17 mouse cellular contexts compared by ENCODE assay signal in the genomic region with DNA sequence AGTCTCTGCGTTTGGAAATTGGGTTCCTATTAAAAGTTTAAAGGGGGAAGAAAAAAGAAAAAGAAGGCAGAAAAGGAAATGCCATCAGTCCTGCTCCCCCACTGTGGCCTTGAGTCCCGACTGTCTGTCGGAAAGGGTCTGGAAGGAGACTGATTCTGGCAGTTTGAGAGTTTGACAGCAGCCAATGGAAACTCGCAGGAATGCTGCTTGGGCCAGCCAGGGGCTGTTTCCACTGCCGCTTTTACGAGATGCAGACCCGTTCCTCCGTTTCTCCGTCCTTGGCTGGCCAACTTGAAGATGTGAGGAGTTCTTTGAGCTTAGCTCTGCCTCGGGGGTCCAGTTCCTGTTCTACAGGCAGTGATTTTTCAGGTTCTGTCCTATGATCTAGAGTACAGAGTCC. TPM values are rescaled to one million over a fixed set of nuclear protein-coding genes. Genes with fewer than 3 reads are reported as not detected.
A peak's percentile ranks its signal among the peaks of the same experiment; 100 is the strongest.
DNase-seq lines count a peak whose midpoint lies in the region; ATAC-seq and TF ChIP-seq lines count a peak whose summit lies in the region.
"Had no signal": no experiment of that assay in that cellular context is flagged by ENCODE, and none has a peak within 500 bp of the region (broad histone marks: within the 10 kb centered on the region; RNA-seq: fewer than 3 reads in every experiment).

No protein-coding gene starts in this region.

- H3K4me1 ChIP-seq in intestine, embryonic 14.5 days (replicated peaks; ENCODE audit: control insufficient read depth, insufficient read depth, low read length) = peaks cover 13% of the 10 kb centered on the region; the same call in 1 of the 2 replicates
- peaks cover 9% of the 10 kb centered on the region; the same call in 1 of the 2 replicates for H3K4me1 ChIP-seq in intestine, embryonic 16.5 days (ENCODE audit: control insufficient read depth, insufficient read depth, low read length)
- peaks cover 78% of the 10 kb centered on the region for H3K4me1 ChIP-seq in embryonic facial prominence, embryonic 10.5 days
- peaks cover 91% of the 10 kb centered on the region for H3K4me1 ChIP-seq in limb, embryonic 12.5 days (replicated peaks)

- no peak for TF ChIP-seq CTCF in gastrocnemius, adult 2 months (IDR thresholded peaks at IDR 0.05)

- WGBS in intestine, embryonic 14.5 days = 49% methylated on average over 10 of the region's 10 CpGs
- 59% methylated on average over 10 of the region's 10 CpGs for WGBS in intestine, embryonic 16.5 days
- 65% methylated on average over 10 of the region's 10 CpGs for WGBS in embryonic facial prominence, embryonic 10.5 days
- 13% methylated on average over 10 of the region's 10 CpGs for WGBS in limb, embryonic 12.5 days

- H3K36me3 ChIP-seq in intestine, embryonic 14.5 days (ENCODE audit: control insufficient read depth, insufficient read depth, low read length) = no peaks in the 10 kb centered on the region
- no peaks in the 10 kb centered on the region for H3K36me3 ChIP-seq in intestine, embryonic 16.5 days (ENCODE audit: control insufficient read depth, insufficient read depth, low read length)
- H3K36me3 ChIP-seq in embryonic facial prominence, embryonic 10.5 days (replicated peaks) = peaks cover 11% of the 10 kb centered on the region; the same call in 1 of the 2 replicates
- 0 out of 2 replicates have a peak, but pooled peaks cover 4% of the 10 kb centered on the region for H3K36me3 ChIP-seq in limb, embryonic 12.5 days
- H3K36me3 ChIP-seq: neural tube, embryonic 15.5 days had no signal

- peak; percentile 40 for DNase-seq in gastrocnemius, adult 2 months
- no peak for DNase-seq in gastrocnemius, postnatal 14 days
- no peak for DNase-seq in intestine, embryonic 14.5 days (ENCODE audit: low spot score)
- no peak for DNase-seq in embryonic facial prominence, embryonic 10.5 days (ENCODE audit: low spot score)
- no peak for DNase-seq in layer of hippocampus, postnatal 14 days (ENCODE audit: low spot score in 2 of 2)
- no peak for DNase-seq in left cerebral cortex, adult 11 months (ENCODE audit: low spot score)
- DNase-seq: cerebellum, adult 9-11 months; midbrain, embryonic 14.5 days; right cerebral cortex, postnatal 4 days had no signal

- no peak overlapping the region for H3K4me3 ChIP-seq in gastrocnemius, adult 2 months
- no peak overlapping the region for H3K4me3 ChIP-seq in intestine, embryonic 14.5 days (ENCODE audit: low read depth, low read length)
- no peak overlapping the region for H3K4me3 ChIP-seq in intestine, embryonic 16.5 days (ENCODE audit: low read length)
- H3K4me3 ChIP-seq in embryonic facial prominence, embryonic 10.5 days = no peak overlapping the region
- H3K4me3 ChIP-seq in limb, embryonic 12.5 days (replicated peaks) = no peak overlapping the region
- H3K4me3 ChIP-seq: layer of hippocampus, adult 2 months; myocyte; neural tube, embryonic 15.5 days had no signal

- no peak overlapping the region for H3K9ac ChIP-seq in intestine, embryonic 14.5 days (ENCODE audit: low read length)
- H3K9ac ChIP-seq in intestine, embryonic 16.5 days (ENCODE audit: low read depth, low read length) = no peak overlapping the region
- H3K9ac ChIP-seq in limb, embryonic 12.5 days (replicated peaks) = no peak overlapping the region
- H3K9ac ChIP-seq: liver, embryonic 14.5 days; neural tube, embryonic 15.5 days had no signal

- ATAC-seq in intestine, embryonic 14.5 days (replicated peaks; ENCODE audit: low FRiP score, low TSS enrichment, low read depth) = no peak
- no peak for ATAC-seq in intestine, embryonic 16.5 days
- ATAC-seq in limb, embryonic 12.5 days (ENCODE audit: insufficient number of reproducible peaks, insufficient read depth, low FRiP score, low TSS enrichment, low read depth) = 0 out of 2 replicates have a peak, but pooled peaks have one; percentile 17
- ATAC-seq: forebrain, embryonic 14.5 days; inflammation-experienced regulatory T-cells, adult 6 months had no signal

- no peaks in the 10 kb centered on the region for H3K9me3 ChIP-seq in intestine, embryonic 14.5 days (ENCODE audit: control insufficient read depth, low read length)
- no peaks in the 10 kb centered on the region for H3K9me3 ChIP-seq in intestine, embryonic 16.5 days (ENCODE audit: control insufficient read depth, low read length)
- H3K9me3 ChIP-seq in embryonic facial prominence, embryonic 10.5 days = no peaks in the 10 kb centered on the region
- H3K9me3 ChIP-seq in limb, embryonic 12.5 days = no peaks in the 10 kb centered on the region
- H3K9me3 ChIP-seq: neural tube, embryonic 15.5 days had no signal

- no peak overlapping the region for H3K4me2 ChIP-seq in intestine, embryonic 14.5 days (ENCODE audit: low read length)
- H3K4me2 ChIP-seq in intestine, embryonic 16.5 days (ENCODE audit: low read depth, low read length) = no peak overlapping the region
- H3K4me2 ChIP-seq in limb, embryonic 12.5 days = peak overlapping the region; percentile 25; the same call in 1 of the 2 replicates
- H3K4me2 ChIP-seq: neural tube, embryonic 15.5 days had no signal

- H3K27ac ChIP-seq in gastrocnemius, adult 2 months = peak overlapping the region; percentile 39
- H3K27ac ChIP-seq in intestine, embryonic 14.5 days (ENCODE audit: low read depth) = peak overlapping the region; percentile 35; the same call in 1 of the 2 replicates
- H3K27ac ChIP-seq in intestine, embryonic 16.5 days (ENCODE audit: low read length) = no peak overlapping the region
- peak overlapping the region; percentile 95 for H3K27ac ChIP-seq in embryonic facial prominence, embryonic 10.5 days (replicated peaks)
- H3K27ac ChIP-seq in limb, embryonic 12.5 days = peak overlapping the region; percentile 94
- H3K27ac ChIP-seq: layer of hippocampus, adult 2 months; liver, embryonic 14.5 days; neural tube, embryonic 15.5 days had no signal

- intact Hi-C loops in gastrocnemius, adult 2 months (cut with DNase I) = loop anchor here (2.0 to 5.0 kb wide), 2 partner anchors 41 to 129 kb away; a partner anchor contains a TSS
- intact Hi-C loops in gastrocnemius, postnatal 14 days (cut with DNase I; ENCODE audit: low total_unique reads) = loop anchor here (5.0 to 10.0 kb wide), 2 partner anchors 36 to 53 kb away; no protein-coding TSS in a partner anchor

- no peaks in the 10 kb centered on the region for H3K27me3 ChIP-seq in intestine, embryonic 14.5 days (replicated peaks; ENCODE audit: control insufficient read depth, insufficient read depth, low read length)
- H3K27me3 ChIP-seq in intestine, embryonic 16.5 days (replicated peaks; ENCODE audit: control insufficient read depth, insufficient read depth, low read length) = no peaks in the 10 kb centered on the region
- no peaks in the 10 kb centered on the region for H3K27me3 ChIP-seq in embryonic facial prominence, embryonic 10.5 days (replicated peaks; ENCODE audit: low read depth, poor library complexity, severe bottlenecking)
- no peaks in the 10 kb centered on the region for H3K27me3 ChIP-seq in limb, embryonic 12.5 days
- H3K27me3 ChIP-seq: neural tube, embryonic 15.5 days had no signal

RNA-seq across cellular contexts. Expression of a gene that starts 20.2 kb away (rescaled TPM):
- 10 to 100 TPM; 26.6 to 34.6 TPM for total RNA-seq in gastrocnemius, adult 2 months (2021)
- total RNA-seq in gastrocnemius, postnatal 14 days (2021) = 10 to 100 TPM; 13.9 to 17.6 TPM
- 16.5 and 19.8 TPM in 2 replicates for polyA plus RNA-seq in intestine, embryonic 14.5 days (2014; fragmentation: Nextera tagmentation; extraction: Ambion mirVana)
- polyA plus RNA-seq in intestine, embryonic 16.5 days (2015; fragmentation: Nextera tagmentation; extraction: Ambion mirVana) = 4.8 and 6.3 TPM in 2 replicates
- polyA plus RNA-seq in embryonic facial prominence, embryonic 10.5 days (2016; fragmentation: Nextera tagmentation; extraction: Ambion mirVana) = 29.5 and 30.8 TPM in 2 replicates
- 53.7 and 58.9 TPM in 2 replicates for polyA plus RNA-seq in limb, embryonic 12.5 days (2016; fragmentation: Nextera tagmentation; extraction: Ambion mirVana)
- total RNA-seq in layer of hippocampus, postnatal 14 days (2021) = 10 to 100 TPM; 65.2 to 70.3 TPM
